Mouse (Mus musculus): Measurements from ENCODE around the gene Plau. TPM values are rescaled to one million over a fixed set of nuclear protein-coding genes. Genes with fewer than 3 reads are reported as not detected.

The Plau gene
- polyA plus RNA-seq, 1 experiment from 2014 or later, result 0.69 TPM

DNA sequence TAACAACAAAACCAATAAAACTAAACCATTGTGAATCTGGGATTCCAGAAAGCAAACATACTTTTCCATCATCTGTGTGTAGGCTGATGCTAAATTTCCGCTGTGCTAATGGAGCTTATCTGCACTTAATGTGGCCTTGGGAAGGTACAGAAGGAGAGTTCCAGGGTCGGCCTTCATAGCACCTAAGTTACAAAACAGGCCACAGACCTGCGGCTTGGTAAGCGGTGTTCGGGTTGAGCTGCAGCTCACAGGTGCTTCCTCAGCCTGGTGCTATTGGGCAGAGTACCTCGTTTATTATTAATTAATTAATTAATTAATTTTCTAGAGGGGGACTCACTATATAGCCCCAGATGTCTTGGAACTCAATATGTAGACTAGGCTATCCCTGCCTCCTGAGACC is 7.7 kb downstream of the Plau start:
- DNase-seq (ENCODE audit: low spot score) (no peak), ATAC-seq (ENCODE audit: insufficient number of reproducible peaks, low FRiP score, low TSS enrichment, low read depth) (no peak)
- Histone ChIP-seq H3K36me3 (ENCODE audit: control insufficient read depth, insufficient read depth, low read length) (no peaks in the 10 kb centered on the region; the same call in 1 of the 2 replicates), H3K9me3 (ENCODE audit: control insufficient read depth, low read length) (no peaks in the 10 kb centered on the region), H3K27ac (replicated peaks; ENCODE audit: low read depth, low read length) (no peak overlapping the region), H3K27me3 (ENCODE audit: control insufficient read depth, insufficient read depth, low read length) (no peaks in the 10 kb centered on the region), H3K4me3 (ENCODE audit: low read depth, low read length) (no peak overlapping the region), H3K9ac (ENCODE audit: low read length) (no peak overlapping the region), H3K4me2 (ENCODE audit: low read depth, severe bottlenecking) (no peak overlapping the region), H3K4me1 (ENCODE audit: control insufficient read depth, insufficient read depth, low read length) (0 out of 2 replicates have a peak, but pooled peaks cover 2% of the 10 kb centered on the region)
- 89% methylated on average over 6 of the region's 6 CpGs for WGBS

DNA sequence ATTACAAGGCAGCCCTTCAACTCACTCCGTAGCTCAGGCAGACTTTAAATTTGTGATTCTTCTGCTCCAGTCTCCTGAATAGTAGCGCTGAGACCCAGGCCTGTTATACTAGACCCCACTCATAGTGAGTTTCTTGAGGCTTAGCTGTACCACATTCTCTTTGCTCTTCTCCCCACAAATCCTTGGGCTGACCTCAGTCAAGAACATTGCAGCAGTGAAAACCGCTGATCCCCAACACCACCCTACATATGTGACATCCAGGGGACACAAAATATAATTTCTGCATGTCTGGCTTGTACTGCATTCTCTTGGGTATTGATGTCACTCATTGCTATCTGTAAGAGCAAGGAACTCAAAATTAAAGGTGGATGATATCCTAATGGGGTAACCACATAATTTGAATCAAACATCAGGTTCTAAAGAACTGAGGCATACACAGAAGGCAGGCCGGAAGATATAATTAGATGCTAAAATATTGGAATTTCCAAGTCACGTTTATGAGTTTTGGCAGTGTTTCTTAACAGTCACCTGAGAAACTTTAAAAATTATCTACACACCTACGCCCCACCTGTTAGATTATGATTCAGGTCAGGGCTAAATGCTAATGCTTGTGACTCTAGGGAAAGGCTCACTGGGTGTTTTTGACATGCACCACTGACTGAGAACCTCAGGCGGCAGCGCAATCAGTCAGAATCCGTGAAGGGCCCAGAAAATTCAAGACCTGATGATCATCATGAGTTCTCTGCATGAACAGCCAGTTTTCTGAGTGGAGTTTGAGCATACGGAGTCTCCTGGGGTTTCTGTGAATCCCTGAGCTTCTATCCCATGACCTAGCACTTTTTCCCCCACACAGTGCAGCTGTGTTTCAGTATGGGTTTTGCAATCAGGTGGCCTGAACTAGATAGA is 8.5 kb downstream of the Plau start:
- ATAC-seq (ENCODE audit: insufficient number of reproducible peaks, low FRiP score, low TSS enrichment, low read depth) (no peak), DNase-seq (ENCODE audit: low spot score) (no peak)
- no peaks in the 10 kb centered on the region for H3K9me3 ChIP-seq (ENCODE audit: control insufficient read depth, low read length)
- 0 out of 2 replicates have a peak, but pooled peaks cover 2% of the 10 kb centered on the region for H3K4me1 ChIP-seq (ENCODE audit: control insufficient read depth, insufficient read depth, low read length)
- H3K9ac ChIP-seq (ENCODE audit: low read length), result no peak overlapping the region
- 91% methylated on average over 10 of the region's 10 CpGs for WGBS
- no peaks in the 10 kb centered on the region for H3K27me3 ChIP-seq (ENCODE audit: control insufficient read depth, insufficient read depth, low read length)
- H3K27ac ChIP-seq (replicated peaks; ENCODE audit: low read depth, low read length), result no peak overlapping the region
- no peak overlapping the region for H3K4me2 ChIP-seq (ENCODE audit: low read depth, severe bottlenecking)
- no peaks in the 10 kb centered on the region; the same call in 1 of the 2 replicates for H3K36me3 ChIP-seq (ENCODE audit: control insufficient read depth, insufficient read depth, low read length)
- no peak overlapping the region for H3K4me3 ChIP-seq (ENCODE audit: low read depth, low read length)

DNA sequence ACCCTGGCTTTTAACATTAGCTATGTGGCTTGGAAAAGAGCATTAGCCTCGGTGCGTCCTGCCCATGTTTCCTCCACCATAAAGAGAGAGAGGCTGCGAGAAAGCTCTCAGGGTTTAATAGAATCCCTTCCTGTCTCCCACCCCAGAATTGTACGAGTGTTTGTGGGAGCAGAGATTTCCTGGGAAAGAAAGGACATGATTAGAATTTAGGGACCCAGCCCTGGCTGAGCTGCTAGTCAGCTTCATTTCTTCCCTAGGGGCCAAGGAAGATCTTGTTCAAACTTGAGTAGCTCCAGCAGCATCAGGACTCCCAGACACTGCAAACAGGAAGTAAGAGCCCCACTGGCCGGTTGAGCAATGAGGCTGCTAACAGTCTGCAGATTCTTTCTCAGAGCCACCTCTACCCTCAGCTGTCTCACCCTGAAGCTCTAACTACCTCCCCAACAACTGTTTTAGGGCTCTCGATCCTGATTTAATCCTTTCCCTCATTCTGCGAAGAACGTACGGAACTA is 9.2 kb downstream of the Plau start:
- no peak overlapping the region for H3K4me2 ChIP-seq (ENCODE audit: low read depth, severe bottlenecking)
- H3K9me3 ChIP-seq (ENCODE audit: control insufficient read depth, low read length), result no peaks in the 10 kb centered on the region
- H3K27ac ChIP-seq (replicated peaks; ENCODE audit: low read depth, low read length), result no peak overlapping the region
- no peaks in the 10 kb centered on the region; the same call in 1 of the 2 replicates for H3K36me3 ChIP-seq (ENCODE audit: control insufficient read depth, insufficient read depth, low read length)
- no peaks in the 10 kb centered on the region for H3K27me3 ChIP-seq (ENCODE audit: control insufficient read depth, insufficient read depth, low read length)
- 0 out of 2 replicates have a peak, but pooled peaks cover 2% of the 10 kb centered on the region for H3K4me1 ChIP-seq (ENCODE audit: control insufficient read depth, insufficient read depth, low read length)
- ATAC-seq (ENCODE audit: insufficient number of reproducible peaks, low FRiP score, low TSS enrichment, low read depth) (no peak), DNase-seq (ENCODE audit: low spot score) (no peak)
- no peak overlapping the region for H3K9ac ChIP-seq (ENCODE audit: low read length)
- 69% methylated on average over 9 of the region's 9 CpGs for WGBS
- no peak overlapping the region for H3K4me3 ChIP-seq (ENCODE audit: low read depth, low read length)

DNA sequence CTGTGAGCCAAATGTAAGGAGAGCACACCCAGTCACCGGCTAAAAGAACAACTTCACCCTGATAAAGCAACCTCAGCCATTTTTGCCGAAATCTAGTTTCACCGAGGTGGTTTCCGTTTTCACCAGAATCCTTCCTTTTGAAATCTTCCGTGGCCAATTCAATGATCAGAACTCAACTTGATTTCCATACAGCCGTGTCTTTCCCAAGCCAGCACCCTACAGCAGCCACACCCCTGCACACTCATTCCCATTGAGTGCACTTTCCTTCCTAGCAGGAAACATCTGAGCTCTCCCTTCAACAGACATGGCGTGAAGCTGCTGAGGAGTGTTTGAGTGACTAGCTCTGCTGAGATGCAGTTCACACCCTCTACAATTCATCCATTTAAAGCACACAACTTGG is 9.8 kb downstream of the Plau start:
- Histone ChIP-seq H3K9me3 (ENCODE audit: control insufficient read depth, low read length) (no peaks in the 10 kb centered on the region), H3K27ac (replicated peaks; ENCODE audit: low read depth, low read length) (no peak overlapping the region), H3K4me1 (ENCODE audit: control insufficient read depth, insufficient read depth, low read length) (0 out of 2 replicates have a peak, but pooled peaks cover 2% of the 10 kb centered on the region), H3K9ac (ENCODE audit: low read length) (no peak overlapping the region), H3K36me3 (ENCODE audit: control insufficient read depth, insufficient read depth, low read length) (no peaks in the 10 kb centered on the region), H3K4me2 (ENCODE audit: low read depth, severe bottlenecking) (no peak overlapping the region), H3K27me3 (ENCODE audit: control insufficient read depth, insufficient read depth, low read length) (no peaks in the 10 kb centered on the region), H3K4me3 (ENCODE audit: low read depth, low read length) (no peak overlapping the region)
- DNase-seq (ENCODE audit: low spot score) (no peak), ATAC-seq (ENCODE audit: insufficient number of reproducible peaks, low FRiP score, low TSS enrichment, low read depth) (no peak)
- 80% methylated on average over 7 of the region's 7 CpGs for WGBS

DNA sequence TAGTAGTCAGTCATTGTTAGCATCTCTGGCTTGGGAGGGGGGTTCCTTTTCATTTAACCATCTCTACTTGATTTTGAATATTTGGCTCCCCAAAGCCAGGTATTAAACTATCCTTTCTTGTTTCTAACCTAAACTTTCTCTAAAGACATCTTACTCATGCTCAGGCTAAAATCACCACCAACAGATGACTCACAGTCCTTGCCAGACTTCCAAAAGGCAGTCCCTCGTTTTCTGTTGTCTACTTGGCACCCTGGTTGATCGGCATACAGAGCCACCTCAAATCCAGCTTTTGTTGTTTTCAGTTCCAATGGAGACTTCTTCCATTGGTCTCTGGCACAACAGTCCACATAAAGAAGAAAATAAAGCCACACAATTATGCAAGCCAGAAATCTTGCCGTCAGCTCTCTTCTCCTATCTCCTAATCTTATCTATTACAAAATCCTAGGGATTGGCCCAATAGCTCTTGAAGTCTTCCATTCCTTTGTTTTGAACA is 11.2 kb downstream of the Plau start:
- Histone ChIP-seq H3K27ac (replicated peaks; ENCODE audit: low read depth, low read length) (no peak overlapping the region), H3K4me1 (ENCODE audit: control insufficient read depth, insufficient read depth, low read length) (0 out of 2 replicates have a peak, but pooled peaks cover 2% of the 10 kb centered on the region), H3K4me2 (ENCODE audit: low read depth, severe bottlenecking) (no peak overlapping the region), H3K9ac (ENCODE audit: low read length) (no peak overlapping the region), H3K36me3 (ENCODE audit: control insufficient read depth, insufficient read depth, low read length) (no peaks in the 10 kb centered on the region), H3K9me3 (ENCODE audit: control insufficient read depth, low read length) (no peaks in the 10 kb centered on the region), H3K4me3 (ENCODE audit: low read depth, low read length) (no peak overlapping the region), H3K27me3 (ENCODE audit: control insufficient read depth, insufficient read depth, low read length) (no peaks in the 10 kb centered on the region)
- WGBS, result 88% methylated on average over 3 of the region's 3 CpGs
- no peak for ATAC-seq (ENCODE audit: insufficient number of reproducible peaks, low FRiP score, low TSS enrichment, low read depth)
- DNase-seq (ENCODE audit: low spot score), result no peak

DNA sequence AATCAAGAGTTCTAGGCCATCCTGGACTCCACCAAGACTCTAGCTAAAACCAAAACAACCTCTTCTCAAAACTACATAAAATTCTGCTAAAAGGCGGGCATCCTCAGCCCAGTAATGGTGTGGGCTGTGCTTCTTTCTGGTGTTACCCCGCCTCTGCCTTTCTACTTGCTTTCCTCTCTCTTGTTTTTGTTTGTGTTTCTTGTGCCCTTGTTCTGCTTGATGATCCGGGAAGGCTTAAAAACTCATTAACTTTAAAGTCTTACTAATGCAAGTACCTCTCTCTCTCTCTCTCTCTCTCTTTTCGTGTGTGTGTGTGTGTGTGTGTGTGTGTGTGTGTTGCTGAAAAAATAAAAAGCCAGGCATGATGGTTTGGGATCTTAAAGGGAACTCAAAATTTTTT is 13.3 kb downstream of the Plau start:
- Histone ChIP-seq H3K27ac (replicated peaks; ENCODE audit: low read depth, low read length) (no peak overlapping the region), H3K4me1 (ENCODE audit: control insufficient read depth, insufficient read depth, low read length) (0 out of 2 replicates have a peak, but pooled peaks cover 2% of the 10 kb centered on the region), H3K9ac (ENCODE audit: low read length) (no peak overlapping the region), H3K9me3 (ENCODE audit: control insufficient read depth, low read length) (no peaks in the 10 kb centered on the region), H3K4me2 (ENCODE audit: low read depth, severe bottlenecking) (no peak overlapping the region), H3K27me3 (ENCODE audit: control insufficient read depth, insufficient read depth, low read length) (no peaks in the 10 kb centered on the region), H3K36me3 (ENCODE audit: control insufficient read depth, insufficient read depth, low read length) (no peaks in the 10 kb centered on the region), H3K4me3 (ENCODE audit: low read depth, low read length) (no peak overlapping the region)
- no peak for DNase-seq (ENCODE audit: low spot score)
- WGBS, result 66% methylated on average over 4 of the region's 4 CpGs
- no peak for ATAC-seq (ENCODE audit: insufficient number of reproducible peaks, low FRiP score, low TSS enrichment, low read depth)

DNA sequence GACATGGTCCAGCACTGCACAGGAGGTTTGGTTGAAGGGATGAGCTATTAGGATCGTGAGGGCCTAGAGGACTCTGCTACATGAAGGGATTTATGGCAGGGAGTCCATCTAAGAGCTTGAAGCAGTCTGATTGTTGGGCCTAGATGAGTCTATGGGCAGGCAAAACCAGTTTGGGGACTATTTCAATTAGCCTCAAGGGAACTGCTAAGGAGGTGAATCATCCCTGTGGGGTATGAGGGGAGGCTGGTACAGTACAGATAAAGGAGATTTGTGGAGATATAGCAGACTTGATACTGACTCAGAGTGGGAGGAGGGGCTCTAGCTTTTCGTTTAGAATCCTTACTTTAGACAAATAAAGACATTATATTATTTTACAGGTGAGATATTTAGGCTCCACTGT is 14.0 kb downstream of the Plau start:
- H3K4me1 ChIP-seq (ENCODE audit: control insufficient read depth, insufficient read depth, low read length), result no peaks in the 10 kb centered on the region
- DNase-seq (ENCODE audit: low spot score) (no peak), ATAC-seq (ENCODE audit: insufficient number of reproducible peaks, low FRiP score, low TSS enrichment, low read depth) (no peak)
- 68% methylated on average over 2 of the region's 2 CpGs for WGBS
- no peak overlapping the region for H3K4me2 ChIP-seq (ENCODE audit: low read depth, severe bottlenecking)
- no peaks in the 10 kb centered on the region for H3K36me3 ChIP-seq (ENCODE audit: control insufficient read depth, insufficient read depth, low read length)
- H3K9ac ChIP-seq (ENCODE audit: low read length), result no peak overlapping the region
- H3K27me3 ChIP-seq (ENCODE audit: control insufficient read depth, insufficient read depth, low read length), result no peaks in the 10 kb centered on the region
- no peak overlapping the region for H3K4me3 ChIP-seq (ENCODE audit: low read depth, low read length)
- no peak overlapping the region for H3K27ac ChIP-seq (replicated peaks; ENCODE audit: low read depth, low read length)
- no peaks in the 10 kb centered on the region for H3K9me3 ChIP-seq (ENCODE audit: control insufficient read depth, low read length)

DNA sequence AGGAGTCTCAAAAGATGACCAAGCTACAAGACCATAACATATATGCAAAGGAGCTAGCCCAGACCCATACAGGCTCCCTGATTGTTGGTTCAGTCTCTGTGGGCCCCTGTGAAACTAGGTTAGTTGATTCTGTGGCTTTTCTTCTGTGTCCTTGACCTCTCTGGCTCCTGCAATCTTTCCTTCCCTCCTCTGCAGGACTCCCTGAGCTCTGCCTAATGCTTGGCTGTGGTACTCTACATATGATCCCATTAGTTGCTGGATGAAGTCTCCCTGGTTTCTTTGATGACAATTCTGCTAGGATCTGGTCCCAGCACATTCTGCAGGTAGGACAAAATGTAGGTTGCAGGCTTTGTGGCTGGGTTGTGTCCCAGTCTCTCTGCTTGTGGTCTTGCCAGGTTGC is 15.3 kb downstream of the Plau start:
- no peaks in the 10 kb centered on the region for H3K9me3 ChIP-seq (ENCODE audit: control insufficient read depth, low read length)
- no peak overlapping the region for H3K4me2 ChIP-seq (ENCODE audit: low read depth, severe bottlenecking)
- H3K27me3 ChIP-seq (ENCODE audit: control insufficient read depth, insufficient read depth, low read length), result no peaks in the 10 kb centered on the region
- no peaks in the 10 kb centered on the region for H3K36me3 ChIP-seq (ENCODE audit: control insufficient read depth, insufficient read depth, low read length)
- no peak for ATAC-seq (ENCODE audit: insufficient number of reproducible peaks, low FRiP score, low TSS enrichment, low read depth)
- H3K4me1 ChIP-seq (ENCODE audit: control insufficient read depth, insufficient read depth, low read length), result no peaks in the 10 kb centered on the region
- H3K4me3 ChIP-seq (ENCODE audit: low read depth, low read length), result no peak overlapping the region
- no peak overlapping the region for H3K27ac ChIP-seq (replicated peaks; ENCODE audit: low read depth, low read length)
- no peak for DNase-seq (ENCODE audit: low spot score)
- no peak overlapping the region for H3K9ac ChIP-seq (ENCODE audit: low read length)
